Mouse (Mus musculus): ENCODE measurements around the gene Ccdc8. TPM values are rescaled to one million over a fixed set of nuclear protein-coding genes. Genes with fewer than 3 reads are reported as not detected.

The Ccdc8 gene
- polyA plus RNA-seq, 1 experiment from 2014 or later: 15.7 TPM

DNA sequence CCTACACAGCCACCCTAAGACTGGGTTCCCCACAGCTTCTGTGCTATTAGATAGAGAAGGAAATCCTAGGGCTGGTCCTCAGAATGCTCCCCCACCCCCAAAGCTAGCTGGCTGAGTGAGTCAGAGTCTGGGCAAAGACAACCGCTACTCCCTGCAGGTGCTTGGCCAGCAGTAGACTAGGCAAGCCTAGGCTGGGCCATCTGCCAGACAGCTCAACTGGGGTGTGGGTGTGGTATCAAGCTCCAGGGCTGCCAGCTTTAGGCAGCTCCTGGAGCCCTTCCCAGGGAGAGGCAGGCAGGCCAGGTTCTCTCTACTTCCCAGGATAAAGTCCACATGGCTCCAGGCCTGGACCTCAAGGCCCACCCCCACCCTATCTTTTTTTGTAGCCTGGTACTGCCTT, 24.5 kb downstream of the Ccdc8 start:
- no peaks in the 10 kb centered on the region for H3K27me3 ChIP-seq (ENCODE audit: insufficient read depth, low read length)
- peaks cover 51% of the 10 kb centered on the region for H3K36me3 ChIP-seq (ENCODE audit: insufficient read depth, low read length)
- no peak overlapping the region for H3K9ac ChIP-seq (ENCODE audit: low read depth, low read length)
- no peak for DNase-seq (ENCODE audit: low spot score)
- WGBS: 68% methylated on average over 1 of the region's 1 CpGs
- H3K27ac ChIP-seq: no peak overlapping the region
- no peaks in the 10 kb centered on the region for H3K9me3 ChIP-seq (replicated peaks; ENCODE audit: low read length)
- no peaks in the 10 kb centered on the region for H3K4me1 ChIP-seq (replicated peaks; ENCODE audit: insufficient read depth, low read length)
- peak; percentile 78 for ATAC-seq (replicated peaks; ENCODE audit: low FRiP score, low read depth)
- no peak for TF ChIP-seq CTCF (IDR thresholded peaks at IDR 0.05; ENCODE audit: low read depth)
- H3K4me2 ChIP-seq (ENCODE audit: low read length): no peak overlapping the region
- H3K4me3 ChIP-seq (replicated peaks; ENCODE audit: low read depth, low read length): no peak overlapping the region

DNA sequence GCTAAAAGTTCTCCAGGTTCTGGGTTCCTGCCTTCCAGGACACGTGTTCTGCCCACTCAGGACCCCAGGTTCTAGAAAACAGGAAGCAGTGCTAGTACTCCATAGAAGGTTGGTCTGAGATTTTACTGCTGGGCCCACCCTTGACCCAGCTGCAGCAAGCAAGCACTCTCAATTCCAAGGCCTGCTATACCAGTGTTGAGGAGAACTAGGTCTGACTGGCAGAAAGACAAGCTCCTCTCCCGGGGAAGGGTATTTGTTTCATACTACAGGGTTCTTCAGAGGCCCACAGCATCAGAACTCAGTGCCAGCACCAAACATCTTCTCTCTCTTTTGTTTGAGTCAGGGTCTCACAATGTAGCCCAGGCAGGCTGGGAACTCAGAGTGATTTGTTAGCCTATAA, 25.4 kb downstream of the Ccdc8 start:
- 82% methylated on average over 2 of the region's 2 CpGs for WGBS
- no peak for TF ChIP-seq CTCF (IDR thresholded peaks at IDR 0.05; ENCODE audit: low read depth)
- Histone ChIP-seq H3K4me2 (ENCODE audit: low read length) (no peak overlapping the region), H3K9me3 (replicated peaks; ENCODE audit: low read length) (no peaks in the 10 kb centered on the region), H3K9ac (ENCODE audit: low read depth, low read length) (no peak overlapping the region), H3K36me3 (ENCODE audit: insufficient read depth, low read length) (peaks cover 49% of the 10 kb centered on the region; the same call in 1 of the 2 replicates), H3K27me3 (ENCODE audit: insufficient read depth, low read length) (no peaks in the 10 kb centered on the region), H3K27ac (no peak overlapping the region), H3K4me1 (replicated peaks; ENCODE audit: insufficient read depth, low read length) (peaks cover 3% of the 10 kb centered on the region; the same call in 1 of the 2 replicates), H3K4me3 (replicated peaks; ENCODE audit: low read depth, low read length) (no peak overlapping the region)
- ATAC-seq (replicated peaks; ENCODE audit: low FRiP score, low read depth): no peak
- DNase-seq (ENCODE audit: low spot score): no peak

DNA sequence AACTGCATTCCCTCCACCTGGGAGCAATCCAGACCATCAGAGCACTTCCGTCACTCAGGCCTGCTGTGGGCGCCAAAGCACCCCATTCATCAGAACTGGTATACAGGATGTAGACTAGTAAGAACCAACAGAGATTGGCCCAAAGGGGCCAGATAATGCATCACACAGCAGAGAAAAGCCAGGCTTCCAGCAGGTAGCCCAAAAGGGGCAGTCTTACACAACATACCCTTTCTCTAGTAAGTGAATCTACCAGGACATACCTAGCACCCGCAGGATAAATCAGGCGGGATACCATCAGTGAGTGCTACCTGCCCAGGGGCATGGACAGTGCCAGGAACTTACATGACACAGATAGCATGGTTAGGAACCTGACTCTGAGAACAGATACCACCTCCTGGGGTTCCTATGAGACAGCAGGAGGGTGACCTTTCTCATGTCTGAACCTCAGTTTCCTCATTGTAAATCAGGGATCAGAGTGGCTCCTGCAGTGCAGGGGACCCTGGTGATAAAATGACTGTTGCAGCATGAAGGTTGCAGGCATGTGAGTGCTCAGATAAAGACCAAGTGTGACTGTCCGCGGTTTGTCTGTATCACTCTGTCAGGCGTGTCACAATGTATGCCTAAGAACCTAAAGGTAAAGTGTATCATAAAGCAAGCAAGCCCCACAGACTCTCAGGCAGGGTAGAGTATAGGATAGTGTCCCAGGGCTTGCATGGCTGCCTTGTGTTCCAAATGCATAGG, 27.1 kb downstream of the Ccdc8 start:
- H3K4me1 ChIP-seq (replicated peaks; ENCODE audit: insufficient read depth, low read length): peaks cover 15% of the 10 kb centered on the region
- H3K4me3 ChIP-seq (replicated peaks; ENCODE audit: low read depth, low read length): no peak overlapping the region
- no peak overlapping the region for H3K27ac ChIP-seq
- no peak for TF ChIP-seq CTCF (IDR thresholded peaks at IDR 0.05; ENCODE audit: low read depth)
- WGBS: 92% methylated on average over 7 of the region's 7 CpGs
- no peaks in the 10 kb centered on the region for H3K27me3 ChIP-seq (ENCODE audit: insufficient read depth, low read length)
- no peak overlapping the region for H3K9ac ChIP-seq (ENCODE audit: low read depth, low read length)
- no peaks in the 10 kb centered on the region for H3K9me3 ChIP-seq (replicated peaks; ENCODE audit: low read length)
- no peak for ATAC-seq (replicated peaks; ENCODE audit: low FRiP score, low read depth)
- H3K36me3 ChIP-seq (ENCODE audit: insufficient read depth, low read length): 0 out of 2 replicates have a peak, but pooled peaks cover 34% of the 10 kb centered on the region
- no peak for DNase-seq (ENCODE audit: low spot score)
- H3K4me2 ChIP-seq (ENCODE audit: low read length): no peak overlapping the region

DNA sequence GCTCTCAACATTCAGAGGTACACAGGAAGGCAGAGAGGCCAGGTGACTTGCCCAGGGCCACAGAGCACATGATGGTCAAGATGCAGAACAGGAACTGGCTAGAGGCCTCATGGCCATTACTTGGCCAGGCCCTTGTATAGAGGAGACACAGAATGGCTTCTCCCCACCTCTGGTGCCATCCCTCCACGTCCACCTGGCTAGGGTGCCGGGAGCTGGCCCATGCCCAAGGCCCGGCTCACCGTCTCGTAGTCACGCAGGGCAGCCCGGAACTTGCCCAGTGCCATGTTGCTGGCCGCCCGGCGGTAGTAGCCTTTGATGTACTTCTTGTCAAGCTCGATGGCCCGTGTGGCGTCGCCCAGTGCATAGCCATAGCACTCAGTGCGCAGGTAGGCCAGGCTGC, 29.7 kb downstream of the Ccdc8 start:
- H3K9ac ChIP-seq (ENCODE audit: low read depth, low read length): no peak overlapping the region
- H3K4me1 ChIP-seq (replicated peaks; ENCODE audit: insufficient read depth, low read length): peaks cover 31% of the 10 kb centered on the region
- ATAC-seq (replicated peaks; ENCODE audit: low FRiP score, low read depth) (no peak), DNase-seq (ENCODE audit: low spot score) (no peak)
- TF ChIP-seq CTCF (IDR thresholded peaks at IDR 0.05; ENCODE audit: low read depth): no peak
- no peak overlapping the region for H3K4me3 ChIP-seq (replicated peaks; ENCODE audit: low read depth, low read length)
- no peaks in the 10 kb centered on the region for H3K9me3 ChIP-seq (replicated peaks; ENCODE audit: low read length)
- H3K27me3 ChIP-seq (ENCODE audit: insufficient read depth, low read length): no peaks in the 10 kb centered on the region
- 0 out of 2 replicates have a peak, but pooled peaks cover 25% of the 10 kb centered on the region for H3K36me3 ChIP-seq (ENCODE audit: insufficient read depth, low read length)
- 96% methylated on average over 15 of the region's 15 CpGs for WGBS
- no peak overlapping the region for H3K4me2 ChIP-seq (ENCODE audit: low read length)
- H3K27ac ChIP-seq: no peak overlapping the region

DNA sequence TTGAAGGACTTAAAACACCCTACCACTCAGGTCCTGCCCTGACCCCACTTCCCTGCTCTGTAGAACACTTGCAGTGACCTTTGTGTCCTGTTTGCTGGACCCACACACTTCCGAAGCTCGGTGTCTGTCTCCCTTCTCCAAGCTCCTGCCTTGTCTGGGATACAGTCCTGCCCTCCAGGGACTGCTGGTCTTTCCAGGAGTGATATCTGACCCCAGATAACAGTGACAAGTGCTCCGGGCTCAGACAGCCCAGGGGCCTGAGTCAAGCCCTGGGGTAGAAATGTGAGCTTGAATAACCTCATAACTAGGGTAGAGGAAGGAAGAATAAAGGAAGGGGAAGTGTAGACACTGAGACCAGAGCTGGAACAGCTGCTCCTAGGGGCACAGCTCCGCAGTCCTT, 31.2 kb downstream of the Ccdc8 start:
- no peak for TF ChIP-seq CTCF (IDR thresholded peaks at IDR 0.05; ENCODE audit: low read depth)
- 54% methylated on average over 4 of the region's 4 CpGs for WGBS
- Histone ChIP-seq H3K36me3 (ENCODE audit: insufficient read depth, low read length) (0 out of 2 replicates have a peak, but pooled peaks cover 15% of the 10 kb centered on the region), H3K9ac (ENCODE audit: low read depth, low read length) (no peak overlapping the region), H3K9me3 (replicated peaks; ENCODE audit: low read length) (no peaks in the 10 kb centered on the region), H3K4me3 (replicated peaks; ENCODE audit: low read depth, low read length) (no peak overlapping the region), H3K4me2 (ENCODE audit: low read length) (peak overlapping the region; percentile 6; the same call in 1 of the 2 replicates), H3K27ac (peak overlapping the region; percentile 76), H3K27me3 (ENCODE audit: insufficient read depth, low read length) (no peaks in the 10 kb centered on the region), H3K4me1 (replicated peaks; ENCODE audit: insufficient read depth, low read length) (peaks cover 31% of the 10 kb centered on the region)
- ATAC-seq (replicated peaks; ENCODE audit: low FRiP score, low read depth): no peak
- DNase-seq (ENCODE audit: low spot score): no peak

DNA sequence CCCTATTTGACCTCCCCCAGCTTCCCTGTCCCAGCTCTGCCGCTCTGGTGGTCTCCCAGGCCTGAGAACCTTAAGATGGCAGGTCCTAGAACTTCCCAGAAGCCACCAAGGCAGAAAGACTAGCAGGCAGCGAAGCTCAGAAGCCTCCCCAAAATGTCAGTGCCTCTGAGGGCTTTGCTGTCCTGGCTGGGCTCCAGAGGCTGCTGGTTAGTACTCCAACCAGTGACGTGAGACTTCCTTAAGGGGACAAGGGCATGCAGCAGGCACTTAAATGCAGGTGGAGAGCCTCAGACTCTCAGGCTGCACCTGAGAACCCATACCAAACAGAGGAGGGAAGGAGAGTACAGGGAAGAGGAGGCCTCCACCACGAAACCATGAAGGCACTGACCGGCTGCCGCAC, 31.6 kb downstream of the Ccdc8 start:
- peak overlapping the region; percentile 76 for H3K27ac ChIP-seq
- H3K9ac ChIP-seq (ENCODE audit: low read depth, low read length): 0 out of 2 replicates have a peak overlapping the region, but pooled peaks have one; percentile 36
- peak overlapping the region; percentile 6; the same call in 1 of the 2 replicates for H3K4me2 ChIP-seq (ENCODE audit: low read length)
- no peak overlapping the region for H3K4me3 ChIP-seq (replicated peaks; ENCODE audit: low read depth, low read length)
- no peak for TF ChIP-seq CTCF (IDR thresholded peaks at IDR 0.05; ENCODE audit: low read depth)
- H3K36me3 ChIP-seq (ENCODE audit: insufficient read depth, low read length): 0 out of 2 replicates have a peak, but pooled peaks cover 15% of the 10 kb centered on the region
- no peaks in the 10 kb centered on the region for H3K27me3 ChIP-seq (ENCODE audit: insufficient read depth, low read length)
- ATAC-seq (replicated peaks; ENCODE audit: low FRiP score, low read depth): no peak
- 65% methylated on average over 6 of the region's 6 CpGs for WGBS
- H3K9me3 ChIP-seq (replicated peaks; ENCODE audit: low read length): no peaks in the 10 kb centered on the region
- H3K4me1 ChIP-seq (replicated peaks; ENCODE audit: insufficient read depth, low read length): peaks cover 31% of the 10 kb centered on the region
- no peak for DNase-seq (ENCODE audit: low spot score)
